Mouse (Mus musculus): ENCODE results near the gene Slc11a2. TPM values are rescaled to one million over a fixed set of nuclear protein-coding genes. Genes with fewer than 3 reads are reported as not detected.

Slc11a2 gene
- total RNA-seq, 1 experiment: 59.8 TPM

DNA sequence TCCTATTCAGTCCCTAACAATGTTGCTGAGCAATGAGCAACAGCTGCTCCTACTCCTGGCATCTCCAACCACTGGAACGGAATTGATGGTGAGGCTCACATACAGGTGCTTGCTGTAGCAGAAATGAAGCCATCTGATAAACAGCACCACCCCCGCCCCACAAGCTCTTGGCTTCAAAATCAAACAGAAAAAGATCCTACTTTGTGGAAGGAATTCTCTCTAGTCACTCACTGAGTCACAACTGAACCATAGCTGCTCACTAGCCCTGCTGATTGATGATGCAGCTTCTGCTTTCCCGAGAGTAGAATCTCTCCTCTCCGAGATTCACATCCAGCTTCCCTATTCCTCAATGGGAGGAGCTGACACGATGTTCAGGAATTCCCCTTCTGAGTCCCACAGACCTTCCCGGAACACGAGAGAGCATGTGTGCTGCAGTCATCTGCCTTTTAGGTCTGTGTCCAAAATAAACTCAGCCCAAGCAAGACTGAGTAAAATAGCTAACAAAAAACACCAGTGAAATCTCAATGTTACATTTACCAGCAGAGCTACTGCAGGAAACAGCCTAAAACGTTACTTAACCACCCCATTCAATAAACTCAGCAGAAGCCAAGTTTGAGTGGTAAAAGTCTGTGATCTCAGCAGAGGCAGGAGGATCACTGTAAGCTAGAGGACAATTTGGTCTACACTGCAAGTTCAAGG is 3.7 kb downstream of the Slc11a2 start:
- H3K9me3 ChIP-seq (ENCODE audit: control insufficient read depth, insufficient read depth, low read depth, low read length): no peaks in the 10 kb centered on the region
- H3K4me1 ChIP-seq (ENCODE audit: control insufficient read depth in 2 of 2, insufficient read depth in 2 of 2, low read length in 2 of 2, poor library complexity in 1 of 2): peaks cover 2 to 5% of the 10 kb centered on the region in 2 experiments
- H3K36me3 ChIP-seq (ENCODE audit: control insufficient read depth, insufficient read depth, low read length, poor library complexity, severe bottlenecking): no peaks in the 10 kb centered on the region
- H3K9ac ChIP-seq (ENCODE audit: insufficient read depth, low read depth, low read length, poor library complexity, severe bottlenecking): no peak overlapping the region
- in situ Hi-C loops (cut with MboI; ENCODE audit: low sequenced_read_pairs in 2 of 2, unreplicated experiment in 2 of 2): no loop called here
- H3K27ac ChIP-seq (ENCODE audit: insufficient read depth, low read depth, low read length, poor library complexity, severe bottlenecking): no peak overlapping the region
- H3K4me3 ChIP-seq (ENCODE audit: insufficient read depth in 1 of 2, low read depth in 1 of 2, low read length in 2 of 2, poor library complexity in 1 of 2, severe bottlenecking in 1 of 2): no peak overlapping the region
- TF ChIP-seq CHD2 (IDR thresholded peaks at IDR 0.05; ENCODE audit: low read depth, low read length): no peak
- TF ChIP-seq MAFK (IDR thresholded peaks at IDR 0.05; ENCODE audit: insufficient read depth, low read depth, low read length): no peak
- TF ChIP-seq HCFC1 (IDR thresholded peaks at IDR 0.05; ENCODE audit: borderline replicate concordance, insufficient read depth, low read length): no peak
- no peak for TF ChIP-seq ZNF384 (IDR thresholded peaks at IDR 0.05; ENCODE audit: low read depth, low read length)
- TF ChIP-seq ZC3H11A (IDR thresholded peaks at IDR 0.05; ENCODE audit: borderline replicate concordance, low read depth, low read length): no peak
- no peak for DNase-seq (ENCODE audit: low read depth, low spot score)

- Histone ChIP-seq H3K9ac (ENCODE audit: insufficient read depth, low read depth, low read length, poor library complexity, severe bottlenecking) (no peak overlapping the region), H3K27ac (ENCODE audit: insufficient read depth, low read depth, low read length, poor library complexity, severe bottlenecking) (no peak overlapping the region), H3K4me1 (ENCODE audit: control insufficient read depth in 2 of 2, insufficient read depth in 2 of 2, low read length in 2 of 2, poor library complexity in 1 of 2) (peaks cover 3 to 10% of the 10 kb centered on the region in 2 experiments; a peak in 3 of 4 replicates), H3K9me3 (ENCODE audit: control insufficient read depth, insufficient read depth, low read depth, low read length) (no peaks in the 10 kb centered on the region), H3K4me3 (ENCODE audit: insufficient read depth in 1 of 2, low read depth in 1 of 2, low read length in 2 of 2, poor library complexity in 1 of 2, severe bottlenecking in 1 of 2) (no peak overlapping the region), H3K36me3 (ENCODE audit: control insufficient read depth, insufficient read depth, low read length, poor library complexity, severe bottlenecking) (no peaks in the 10 kb centered on the region)
- TF ChIP-seq MAFK (IDR thresholded peaks at IDR 0.05; ENCODE audit: insufficient read depth, low read depth, low read length): no peak
- no peak for TF ChIP-seq HCFC1 (IDR thresholded peaks at IDR 0.05; ENCODE audit: borderline replicate concordance, insufficient read depth, low read length)
- TF ChIP-seq ZC3H11A (IDR thresholded peaks at IDR 0.05; ENCODE audit: borderline replicate concordance, low read depth, low read length): no peak
- TF ChIP-seq CHD2 (IDR thresholded peaks at IDR 0.05; ENCODE audit: low read depth, low read length): no peak
- TF ChIP-seq ZNF384 (IDR thresholded peaks at IDR 0.05; ENCODE audit: low read depth, low read length): no peak
- in situ Hi-C loops (cut with MboI; ENCODE audit: low sequenced_read_pairs in 2 of 2, unreplicated experiment in 2 of 2): no loop called here
- no peak for DNase-seq (ENCODE audit: low read depth, low spot score)
Observed at GRCm38 (mm10) chr15:100419901-100420745, 4.7 kb downstream of the Slc11a2 start.

- TF ChIP-seq CHD2 (IDR thresholded peaks at IDR 0.05; ENCODE audit: low read depth, low read length) (no peak), ZNF384 (IDR thresholded peaks at IDR 0.05; ENCODE audit: low read depth, low read length) (no peak), HCFC1 (IDR thresholded peaks at IDR 0.05; ENCODE audit: borderline replicate concordance, insufficient read depth, low read length) (no peak), MAFK (IDR thresholded peaks at IDR 0.05; ENCODE audit: insufficient read depth, low read depth, low read length) (no peak), ZC3H11A (IDR thresholded peaks at IDR 0.05; ENCODE audit: borderline replicate concordance, low read depth, low read length) (no peak)
- no peaks in the 10 kb centered on the region for H3K36me3 ChIP-seq (ENCODE audit: control insufficient read depth, insufficient read depth, low read length, poor library complexity, severe bottlenecking)
- H3K4me1 ChIP-seq (ENCODE audit: control insufficient read depth in 2 of 2, insufficient read depth in 2 of 2, low read length in 2 of 2, poor library complexity in 1 of 2): peaks cover 3 to 11% of the 10 kb centered on the region in 2 experiments; a peak in 3 of 4 replicates
- no peak overlapping the region for H3K9ac ChIP-seq (ENCODE audit: insufficient read depth, low read depth, low read length, poor library complexity, severe bottlenecking)
- in situ Hi-C loops (cut with MboI; ENCODE audit: low sequenced_read_pairs in 2 of 2, unreplicated experiment in 2 of 2): no loop called here
- no peak for DNase-seq (ENCODE audit: low read depth, low spot score)
- H3K27ac ChIP-seq (ENCODE audit: insufficient read depth, low read depth, low read length, poor library complexity, severe bottlenecking): no peak overlapping the region
- H3K9me3 ChIP-seq (ENCODE audit: control insufficient read depth, insufficient read depth, low read depth, low read length): no peaks in the 10 kb centered on the region
- H3K4me3 ChIP-seq (ENCODE audit: insufficient read depth in 1 of 2, low read depth in 1 of 2, low read length in 2 of 2, poor library complexity in 1 of 2, severe bottlenecking in 1 of 2): no peak overlapping the region
Observed at GRCm38 (mm10) chr15:100419311-100419710, 5.6 kb downstream of the Slc11a2 start.

DNA sequence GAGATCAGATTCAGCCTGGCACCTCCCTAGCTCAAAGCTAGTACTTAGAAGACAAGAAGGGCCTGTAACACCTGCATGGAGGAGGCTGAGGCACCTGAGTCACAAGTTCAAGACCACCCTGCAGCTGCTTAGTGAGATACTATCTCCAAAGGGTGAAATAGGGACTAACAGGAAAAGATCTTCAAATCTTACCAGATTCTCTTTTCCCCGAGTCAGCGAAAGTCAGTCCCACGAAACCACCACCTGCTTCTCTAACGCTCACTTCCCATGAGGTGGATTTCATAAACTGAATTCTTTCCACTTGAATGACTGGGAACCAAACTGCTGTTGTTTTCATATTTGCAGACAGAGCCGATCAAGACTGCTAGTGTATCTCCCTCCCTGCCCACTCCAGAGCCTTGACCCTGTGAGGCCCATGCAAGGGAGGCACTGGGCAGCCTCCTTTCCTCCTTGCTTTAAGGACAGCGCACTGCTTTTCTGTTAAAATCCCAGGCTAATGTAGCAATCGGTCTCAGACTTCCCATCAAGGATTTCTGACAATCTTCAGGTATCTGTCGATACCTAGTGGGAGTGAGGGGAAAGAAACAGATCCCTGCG is 6.9 kb downstream of the Slc11a2 start:
- TF ChIP-seq HCFC1 (IDR thresholded peaks at IDR 0.05; ENCODE audit: borderline replicate concordance, insufficient read depth, low read length) (no peak), ZNF384 (IDR thresholded peaks at IDR 0.05; ENCODE audit: low read depth, low read length) (no peak), ZC3H11A (IDR thresholded peaks at IDR 0.05; ENCODE audit: borderline replicate concordance, low read depth, low read length) (no peak), MAFK (IDR thresholded peaks at IDR 0.05; ENCODE audit: insufficient read depth, low read depth, low read length) (peak; percentile 62; the same call in 1 of the 2 replicates), CHD2 (IDR thresholded peaks at IDR 0.05; ENCODE audit: low read depth, low read length) (no peak)
- in situ Hi-C loops (cut with MboI; ENCODE audit: low sequenced_read_pairs in 2 of 2, unreplicated experiment in 2 of 2): no loop called here
- peaks cover 3 to 8% of the 10 kb centered on the region in 2 experiments; a peak in 2 of 4 replicates for H3K4me1 ChIP-seq (ENCODE audit: control insufficient read depth in 2 of 2, insufficient read depth in 2 of 2, low read length in 2 of 2, poor library complexity in 1 of 2)

More for the DNA sequence above, 6.9 kb downstream of the Slc11a2 start:
- H3K9ac ChIP-seq (ENCODE audit: insufficient read depth, low read depth, low read length, poor library complexity, severe bottlenecking): no peak overlapping the region
- H3K4me3 ChIP-seq (ENCODE audit: insufficient read depth in 1 of 2, low read depth in 1 of 2, low read length in 2 of 2, poor library complexity in 1 of 2, severe bottlenecking in 1 of 2): no peak overlapping the region
- no peaks in the 10 kb centered on the region for H3K36me3 ChIP-seq (ENCODE audit: control insufficient read depth, insufficient read depth, low read length, poor library complexity, severe bottlenecking)
- H3K9me3 ChIP-seq (ENCODE audit: control insufficient read depth, insufficient read depth, low read depth, low read length): no peaks in the 10 kb centered on the region
- DNase-seq (ENCODE audit: low read depth, low spot score): no peak
- no peak overlapping the region for H3K27ac ChIP-seq (ENCODE audit: insufficient read depth, low read depth, low read length, poor library complexity, severe bottlenecking)
